Mouse (Mus musculus) kidney, postnatal 36 days (tissue): Measurements from ENCODE around the gene Olfr91.

Experiments
- DNase-seq, 2 experiments: peaks; one replicate each; pipeline ENCODE4 v3.0.0; 2021 to 2022; ENCODE audit warnings: mixed read lengths in 2 of 2

The Olfr91 gene

DNA sequence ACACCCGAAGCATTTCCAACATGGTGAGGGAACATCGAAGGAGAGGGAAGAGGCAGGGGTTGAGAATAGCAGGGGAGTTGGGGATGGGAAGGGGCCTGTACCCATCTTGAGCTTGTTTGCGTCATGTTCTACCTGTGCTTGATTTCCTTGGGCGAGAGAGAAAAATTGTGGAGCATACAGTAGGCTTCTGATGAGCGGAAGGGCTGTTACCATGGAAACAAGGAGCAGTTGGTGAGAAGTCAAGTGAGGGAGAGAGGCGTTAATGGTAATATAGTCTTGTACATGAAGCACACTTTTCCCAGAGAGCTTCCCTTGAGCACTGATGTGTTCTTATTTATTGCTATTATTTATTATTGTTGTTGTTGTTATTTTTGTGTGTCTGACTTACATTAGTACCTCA, 41.1 kb downstream of the Olfr91 start:
- DNase-seq: no peak

DNA sequence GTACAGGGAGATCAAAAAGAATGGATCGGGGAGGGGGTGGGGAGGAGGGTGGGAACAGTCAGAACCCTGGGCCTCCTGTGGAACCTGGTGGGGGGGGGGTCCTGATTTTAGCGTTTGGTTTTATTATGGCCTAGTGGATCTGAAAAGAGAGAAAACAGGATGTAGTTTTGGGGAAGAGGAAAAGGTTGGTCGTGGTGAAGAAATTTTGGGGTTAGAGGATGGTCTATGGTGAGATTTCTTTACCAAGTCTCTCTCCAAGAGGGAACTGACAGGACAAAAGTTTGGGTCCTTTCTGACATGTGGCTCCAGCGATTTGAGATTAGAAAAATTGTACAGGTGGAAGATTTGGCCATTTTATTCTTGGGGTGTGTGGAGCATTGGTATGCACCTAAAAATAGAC, 46.3 kb downstream of the Olfr91 start:
- DNase-seq: no peak

DNA sequence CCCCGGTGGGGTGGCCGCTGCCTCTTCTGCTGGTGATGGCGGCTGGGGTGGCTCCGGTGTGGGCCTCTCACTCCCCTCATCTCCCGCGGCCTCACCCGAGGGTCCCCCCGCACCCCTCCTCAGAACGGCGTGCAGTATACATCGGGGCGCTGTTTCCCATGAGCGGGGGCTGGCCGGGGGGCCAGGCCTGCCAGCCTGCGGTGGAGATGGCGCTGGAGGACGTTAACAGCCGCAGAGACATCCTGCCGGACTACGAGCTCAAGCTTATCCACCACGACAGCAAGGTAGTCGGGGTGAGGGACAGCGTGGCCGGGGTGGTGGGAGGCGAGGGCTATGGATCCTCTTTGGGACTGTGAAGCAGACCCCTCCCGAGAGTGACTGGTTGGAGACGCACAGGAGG, 47.2 kb downstream of the Olfr91 start:
- peak in 1 of 2 experiments; percentile 12 for DNase-seq

DNA sequence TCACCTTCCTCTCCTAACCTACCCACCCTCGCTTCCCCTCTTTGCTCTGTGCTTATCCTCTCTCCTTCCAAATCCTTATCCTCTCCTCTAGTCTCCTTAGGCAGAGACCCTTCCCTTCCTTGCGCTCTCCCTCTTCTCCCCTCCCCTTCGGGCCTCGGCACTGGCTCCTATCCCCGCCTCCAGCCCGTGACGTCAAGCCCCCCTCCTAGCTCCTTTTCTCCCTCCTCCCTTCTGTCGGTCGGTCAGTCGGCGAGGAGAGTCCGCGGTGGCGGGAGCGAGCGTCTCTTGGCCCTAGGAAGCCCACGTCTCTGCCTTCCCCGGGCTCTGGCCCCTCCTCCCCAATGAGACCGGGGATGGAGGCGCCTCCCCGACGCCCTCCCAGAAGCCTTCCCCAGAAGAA, 47.7 kb downstream of the Olfr91 start:
- DNase-seq: peak; percentile 83 to 86

DNA sequence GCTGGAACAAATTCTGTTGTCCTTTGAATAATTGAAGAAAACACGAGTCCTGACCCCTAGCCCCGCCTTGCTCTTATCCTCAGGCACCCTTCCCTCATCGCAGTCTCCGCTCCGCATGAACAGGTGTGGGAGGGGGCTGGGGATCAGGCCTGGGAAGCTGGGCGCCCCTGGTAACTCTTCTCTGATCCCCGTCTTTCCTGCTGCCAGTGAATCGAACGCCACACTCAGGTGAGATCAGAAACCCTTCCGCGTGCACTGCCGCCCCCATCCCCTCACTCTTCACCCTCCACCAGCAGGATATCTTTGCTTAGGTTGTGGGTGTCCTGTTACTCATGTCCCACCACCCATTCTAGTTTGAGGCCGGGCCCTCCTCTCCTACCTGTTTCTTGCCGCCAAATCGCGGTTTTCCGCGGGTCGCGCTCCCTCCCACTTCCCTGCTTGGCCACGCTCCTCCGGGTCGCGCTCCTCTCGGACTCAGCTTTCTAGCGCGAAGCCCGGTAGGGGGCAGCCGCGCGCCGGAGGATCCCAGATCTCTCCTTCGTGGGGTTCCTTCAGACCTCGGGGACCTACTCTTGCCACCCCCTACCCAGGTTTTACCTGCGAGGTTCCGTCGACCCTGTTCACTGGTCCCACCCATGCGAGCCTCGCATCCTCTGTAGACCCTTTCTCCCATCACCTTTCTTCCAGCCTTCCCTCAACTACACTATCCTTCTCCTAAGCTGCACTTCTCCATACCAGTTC, 48.3 kb downstream of the Olfr91 start:
- DNase-seq: peak; percentile 45 to 88

DNA sequence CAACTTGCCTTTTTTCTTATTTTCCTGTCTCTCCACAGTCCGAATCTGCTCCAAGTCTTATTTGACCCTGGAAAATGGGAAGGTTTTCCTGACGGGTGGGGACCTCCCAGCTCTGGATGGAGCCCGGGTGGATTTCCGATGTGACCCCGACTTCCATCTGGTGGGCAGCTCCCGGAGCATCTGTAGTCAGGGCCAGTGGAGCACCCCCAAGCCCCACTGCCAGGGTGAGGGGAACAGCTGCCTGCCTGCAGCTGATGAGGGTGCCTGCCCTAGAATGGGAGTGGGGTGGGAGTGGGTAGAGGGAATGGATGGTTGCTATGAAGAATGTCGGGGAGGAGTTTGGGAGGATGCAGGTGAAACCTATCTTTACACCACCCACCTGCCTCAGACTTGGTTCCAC, 49.7 kb downstream of the Olfr91 start:
- no peak for DNase-seq

DNA sequence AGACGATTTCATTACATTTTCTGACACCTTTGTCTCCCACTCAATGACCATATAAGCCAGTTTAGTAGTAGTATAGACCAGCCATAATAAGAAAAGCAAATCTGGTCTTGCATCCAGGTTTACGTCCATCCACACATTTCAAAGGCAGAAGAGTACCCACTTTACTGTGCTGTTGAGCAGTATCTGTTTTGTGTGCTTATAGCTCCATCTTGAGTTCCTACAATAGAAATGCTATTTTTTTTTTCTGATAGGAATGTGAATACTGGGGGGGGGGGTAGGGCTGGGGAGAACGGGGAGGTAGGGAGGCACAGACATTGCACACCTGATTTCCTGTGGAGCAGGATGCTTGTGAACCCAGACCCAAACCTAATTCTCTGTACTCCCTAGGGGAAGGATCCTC, 50.1 kb downstream of the Olfr91 start:
- DNase-seq: no peak

DNA sequence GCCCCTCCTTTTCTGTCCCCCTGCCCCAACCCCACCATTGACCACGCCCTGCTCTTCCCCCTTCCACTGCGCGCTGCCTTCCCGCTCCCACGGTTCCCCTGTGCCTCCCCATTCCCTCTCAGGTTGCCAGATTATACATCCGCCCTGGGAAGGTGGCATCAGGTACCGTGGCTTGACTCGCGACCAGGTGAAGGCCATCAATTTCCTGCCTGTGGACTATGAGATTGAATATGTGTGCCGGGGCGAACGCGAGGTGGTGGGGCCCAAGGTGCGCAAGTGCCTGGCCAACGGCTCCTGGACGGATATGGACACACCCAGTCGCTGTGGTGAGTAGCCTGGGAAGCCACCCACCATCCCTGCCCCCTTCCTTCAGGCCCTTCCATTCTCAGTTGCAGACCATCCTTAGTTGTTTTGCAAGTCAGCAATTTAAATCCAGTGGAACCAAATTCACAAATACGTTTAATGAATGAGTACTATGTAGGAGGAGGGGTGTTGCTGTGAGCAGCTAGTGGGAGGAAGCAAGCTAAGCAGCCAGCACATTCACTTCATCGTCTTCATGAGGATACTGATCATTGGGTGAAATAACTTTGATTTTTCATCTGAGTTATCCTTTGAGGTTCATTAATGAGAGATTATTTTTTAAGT, 50.6 kb downstream of the Olfr91 start:
- no peak for DNase-seq

DNA sequence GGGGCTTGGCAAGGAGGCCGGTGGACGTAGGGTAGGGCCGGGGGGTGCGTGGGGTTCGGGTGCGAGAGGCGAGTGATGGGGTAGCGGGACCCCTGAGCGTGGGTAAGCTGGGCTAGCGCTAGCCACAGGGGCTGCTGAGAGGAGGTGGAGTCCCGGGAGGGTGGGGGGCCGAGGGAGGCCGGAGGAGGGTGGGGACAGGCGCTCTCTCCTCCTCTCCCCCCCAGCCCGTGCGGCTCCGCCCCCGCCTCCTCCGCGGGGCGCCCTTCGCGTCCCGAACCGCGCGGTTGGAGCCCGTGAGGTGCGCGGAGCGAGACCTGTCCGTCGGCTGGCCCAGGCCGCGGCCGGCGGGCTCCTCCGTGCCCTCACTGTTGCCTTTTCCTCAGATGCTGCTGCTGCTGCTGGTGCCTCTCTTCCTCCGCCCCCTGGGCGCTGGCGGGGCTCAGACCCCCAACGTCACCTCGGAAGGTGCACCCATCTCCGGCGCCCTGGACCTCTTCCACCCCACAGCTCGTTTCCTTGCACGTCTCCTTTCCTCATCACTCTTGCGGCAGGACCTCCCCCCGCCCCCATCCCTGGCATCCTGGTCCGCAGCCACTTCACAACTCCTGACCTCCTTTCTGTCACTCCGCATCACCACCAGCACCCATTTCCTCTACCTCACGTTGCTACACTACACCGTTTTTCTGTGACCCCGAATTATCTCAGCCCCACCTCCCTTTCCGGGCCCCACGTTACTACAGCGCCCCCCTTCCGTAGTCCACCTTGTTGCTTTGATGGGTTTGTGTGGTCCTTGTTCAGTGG, 51.6 kb downstream of the Olfr91 start:
- peak; percentile 54 to 78 for DNase-seq

DNA sequence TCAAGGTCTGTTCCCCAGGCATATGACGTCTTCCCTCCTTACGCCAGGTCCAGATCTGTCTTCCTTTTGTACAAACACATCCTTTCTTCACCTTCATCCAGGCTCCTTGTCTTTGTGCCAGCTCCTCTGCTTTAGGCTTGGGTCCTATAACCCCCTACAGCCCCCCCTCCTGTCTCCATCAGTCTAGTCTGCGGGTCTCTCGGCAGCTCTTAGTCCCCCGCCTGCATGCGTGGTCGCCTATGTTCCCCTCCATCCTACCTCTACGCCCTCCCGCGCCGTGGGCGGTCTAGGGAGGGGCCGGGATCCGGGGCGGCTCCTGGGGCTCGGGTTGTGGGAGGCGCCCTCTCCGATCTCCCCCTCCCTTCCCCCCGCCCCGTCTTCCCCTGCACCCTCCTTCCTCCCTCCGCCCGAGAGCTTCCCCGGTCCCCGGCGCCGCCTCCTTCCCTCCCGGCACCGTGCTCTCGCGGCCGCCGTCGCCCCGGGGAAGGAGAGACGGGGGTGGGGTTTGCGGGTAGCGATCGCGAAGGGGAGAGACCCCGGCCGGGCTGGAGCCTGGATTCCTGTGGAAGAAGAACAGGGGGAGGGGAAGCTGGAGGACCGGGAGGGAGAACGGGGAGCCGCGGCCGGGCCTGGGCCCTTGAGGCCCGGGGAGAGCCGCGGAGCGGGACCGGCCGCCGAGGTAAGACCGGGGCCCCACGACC, 52.3 kb downstream of the Olfr91 start, which contains the start of gene Gabbr1:
Gene Gabbr1, plus strand, starts transcription at position 356 of the 701 bp plus-strand sequence.
- peak; percentile 83 to 90 for DNase-seq

DNA sequence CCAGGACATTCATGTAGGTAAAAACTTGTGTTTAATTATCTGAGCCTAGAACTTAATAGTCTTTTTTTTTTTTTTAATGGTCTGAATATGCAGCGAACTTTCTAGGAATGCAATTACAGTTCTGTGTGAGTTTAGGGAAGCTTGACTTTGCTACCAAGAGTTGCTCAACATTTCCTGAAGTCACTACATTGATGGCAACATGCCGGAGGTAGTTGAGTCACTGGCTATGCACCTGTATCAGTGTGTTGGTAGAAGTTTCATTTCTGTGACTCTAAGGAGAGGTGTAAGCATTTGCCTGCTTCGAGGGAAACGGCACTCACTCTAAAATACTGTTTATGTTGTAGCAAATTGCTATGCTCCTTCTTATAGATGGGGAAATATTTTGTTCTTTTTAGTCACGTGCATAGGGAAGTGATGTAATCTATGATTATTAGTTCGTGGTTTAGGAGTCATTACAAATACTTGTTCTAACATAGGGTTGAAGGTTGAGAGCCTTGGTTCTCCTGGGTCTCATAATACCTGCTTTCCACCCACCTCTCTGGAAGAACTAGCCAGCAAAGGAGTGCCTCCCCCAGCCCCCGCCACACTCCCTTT, 53.3 kb downstream of the Olfr91 start:
- DNase-seq: no peak
